Mouse (Mus musculus): ENCODE measurements around the gene Wfdc6a.
A peak's percentile ranks its signal among the peaks of the same experiment; 100 is the strongest.

The Wfdc6a gene

DNA sequence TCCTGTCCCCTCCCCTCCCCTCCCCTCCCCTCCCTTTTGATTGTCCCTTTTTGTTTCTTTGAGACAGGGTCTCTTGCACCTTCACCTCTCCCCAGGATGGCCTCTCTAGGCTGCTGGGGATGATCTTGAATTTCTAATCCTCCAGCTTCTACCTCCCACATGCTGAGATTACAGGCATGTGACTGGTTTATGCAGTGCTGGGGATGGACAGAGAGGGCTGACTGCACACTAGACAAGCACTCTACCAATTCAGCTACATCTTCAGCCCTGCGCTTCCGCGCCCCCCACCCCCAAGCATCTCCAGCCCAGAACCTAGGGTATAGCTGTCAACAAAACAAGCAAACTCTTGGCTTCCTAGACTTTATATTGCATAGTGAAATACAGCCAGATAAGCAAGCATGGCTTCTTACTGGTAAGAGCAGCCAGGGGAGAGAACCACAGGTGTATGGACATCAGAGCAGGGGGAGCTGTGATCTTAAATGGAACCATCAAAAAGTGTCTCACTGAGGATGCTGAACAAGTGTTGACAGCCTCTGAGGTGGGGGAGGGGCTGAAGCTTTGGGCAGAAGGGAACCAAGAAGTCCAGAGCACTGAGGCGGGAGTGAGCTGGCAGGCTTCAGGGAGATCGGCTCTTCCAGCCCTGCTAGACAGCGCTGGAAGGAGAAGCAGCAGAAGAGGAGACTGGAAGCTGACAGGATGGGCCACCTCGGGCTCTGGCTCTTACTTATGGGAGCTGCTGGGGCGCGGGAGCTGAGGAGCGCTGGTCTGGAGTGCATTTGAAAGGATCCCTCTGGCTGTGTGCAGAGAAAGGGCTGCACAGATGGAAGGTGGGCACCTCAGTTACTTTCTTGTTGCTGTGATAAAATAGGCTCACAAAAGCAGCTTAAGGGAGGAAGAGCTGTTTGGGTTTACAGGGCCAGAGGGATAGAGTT, 35.0 kb downstream of the Wfdc6a start:
- no peak for DNase-seq (ENCODE audit: low spot score)

DNA sequence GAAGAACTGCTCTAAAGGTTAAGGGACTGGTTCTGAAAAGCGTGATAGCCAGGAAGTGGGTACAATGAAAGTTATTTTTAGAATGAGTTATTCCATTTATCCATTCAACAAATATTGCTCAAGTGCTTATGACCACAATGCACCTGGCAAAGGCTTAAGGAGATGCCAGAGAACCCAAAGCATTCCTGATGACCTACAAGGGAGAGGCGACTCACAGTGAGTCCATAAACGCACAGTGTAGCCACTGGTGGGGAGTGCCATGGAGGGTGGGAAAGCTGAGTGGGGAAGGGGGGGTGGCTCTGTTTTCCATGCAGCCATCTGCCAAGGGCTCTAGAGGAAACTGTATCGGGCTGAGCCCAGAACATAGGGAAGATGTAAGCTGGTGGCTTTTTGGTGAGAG, 35.9 kb downstream of the Wfdc6a start:
- no peak for DNase-seq (ENCODE audit: low spot score)

- DNase-seq (ENCODE audit: low spot score): no peak
Observed at GRCm38 (mm10) chr2:164544454-164545097, 40.7 kb downstream of the Wfdc6a start.

GRCm38 (mm10) chr2:164543745-164544144, 41.5 kb downstream of the Wfdc6a start:
- no peak for DNase-seq (ENCODE audit: low spot score)

- no peak for DNase-seq (ENCODE audit: low spot score)
Observed at GRCm38 (mm10) chr2:164542598-164542997, 42.6 kb downstream of the Wfdc6a start.

GRCm38 (mm10) chr2:164542132-164542531, 43.1 kb downstream of the Wfdc6a start:
- DNase-seq (ENCODE audit: low spot score): no peak

DNA sequence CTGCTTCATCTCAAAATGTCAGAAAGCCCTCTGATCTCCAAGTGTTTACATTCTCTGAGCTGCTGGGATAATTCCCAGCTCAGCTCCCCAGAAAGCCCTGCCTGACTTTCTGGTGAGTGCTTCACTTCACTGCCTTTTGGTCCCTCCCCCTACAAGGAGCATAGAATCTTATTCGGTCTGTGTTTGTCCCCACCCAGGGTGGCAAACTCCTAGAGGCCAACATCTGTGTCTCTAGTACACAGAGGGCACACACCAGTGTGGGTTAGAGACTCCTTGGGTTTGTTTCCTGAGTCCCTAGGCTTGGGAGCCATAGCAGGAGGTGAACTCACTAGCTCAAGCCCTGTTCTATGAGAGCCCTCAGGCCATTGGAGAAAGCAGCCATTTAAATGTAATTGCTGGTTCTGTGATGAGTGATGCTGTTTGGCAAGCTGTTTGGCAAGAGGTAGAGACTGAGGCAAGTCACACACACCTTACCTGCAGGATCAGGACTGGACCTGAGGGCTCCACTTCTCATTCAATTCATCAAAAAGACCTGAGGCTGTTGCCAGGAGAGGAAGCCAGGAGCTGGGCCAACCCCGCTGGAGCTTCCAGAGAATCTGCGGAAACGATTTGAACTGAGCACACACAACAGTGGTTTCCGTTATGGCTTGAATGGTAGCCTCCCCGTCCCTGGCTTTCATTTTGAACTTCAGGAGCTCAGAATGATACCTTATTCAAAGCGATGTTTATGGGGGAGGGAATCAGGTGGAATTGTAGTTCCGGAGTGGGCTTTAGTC, 44.4 kb downstream of the Wfdc6a start:
- DNase-seq (ENCODE audit: low spot score): no peak

GRCm38 (mm10) chr2:164537003-164537402, 48.2 kb downstream of the Wfdc6a start:
- DNase-seq (ENCODE audit: low spot score): no peak

GRCm38 (mm10) chr2:164534315-164534714, 50.9 kb downstream of the Wfdc6a start:
- DNase-seq (ENCODE audit: low spot score): no peak

DNA sequence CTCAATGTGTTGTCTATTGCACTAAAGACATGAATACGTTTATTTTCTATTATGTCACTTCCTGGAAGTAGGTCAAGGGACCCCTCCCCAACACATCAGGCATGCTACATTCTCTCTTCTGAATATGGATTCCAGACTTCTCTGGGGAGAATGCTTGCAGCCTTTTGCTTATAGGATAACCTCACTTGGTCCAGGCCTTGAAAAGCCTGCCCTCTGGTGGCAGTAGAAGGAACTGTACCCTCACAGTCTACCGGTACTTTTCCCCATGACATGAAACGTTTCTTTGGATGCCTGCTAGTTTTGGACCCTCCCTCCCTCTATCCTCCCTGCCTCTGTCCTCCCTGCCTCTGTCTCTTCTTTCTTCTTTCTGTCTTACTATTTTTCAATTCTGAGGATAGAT, 54.1 kb downstream of the Wfdc6a start:
- peak; percentile 87 for DNase-seq (ENCODE audit: low spot score)

Measured in testis, postnatal 10 days (tissue).